Mouse (Mus musculus) forebrain, embryonic 12.5 days (tissue): Measurements from ENCODE around the gene Abcc5. TPM values are rescaled to one million over a fixed set of nuclear protein-coding genes. Genes with fewer than 3 reads are reported as not detected.
"Not testable (repeated sequence)": the region's sequence is repeated elsewhere in the genome, so short reads cannot be mapped to it uniquely, and the experiment has no call there.

Experiments
- ATAC-seq: fragments of 200-750 bp; cut with Nextera tagmentation; 2 replicates; pipeline ENCODE4 v1.8.0; 2017; ENCODE audit warnings: moderate TSS enrichment; ENCODE audit not compliant: low FRiP score
- H3K27ac ChIP-seq: fragments of 300-500 bp; sonication (generic); 2 replicates; pipeline ENCODE4 v1.5.1; 2016; ENCODE audit warnings: mild to moderate bottlenecking
- H3K27me3 ChIP-seq: fragments of 300-500 bp; sonication (generic); 2 replicates; pipeline ENCODE4 v1.6.1; 2016; ENCODE audit warnings: mild to moderate bottlenecking
- H3K36me3 ChIP-seq: fragments of 300-500 bp; sonication (generic); replicated peaks from 2 replicates; pipeline ENCODE4 v1.6.1; 2016; ENCODE audit warnings: mild to moderate bottlenecking
- H3K4me1 ChIP-seq: fragments of 300-500 bp; sonication (generic); 2 replicates; pipeline ENCODE4 v1.6.1; 2016
- H3K4me2 ChIP-seq: fragments of 300-500 bp; sonication (generic); 2 replicates; pipeline ENCODE4 v1.6.1; 2016; ENCODE audit warnings: mild to moderate bottlenecking, moderate library complexity
- H3K4me3 ChIP-seq: fragments of 300-500 bp; sonication (generic); replicated peaks from 2 replicates; pipeline ENCODE4 v1.5.1; 2016; ENCODE audit warnings: mild to moderate bottlenecking
- H3K9ac ChIP-seq: fragments of 300-500 bp; sonication (generic); 2 replicates; pipeline ENCODE4 v1.6.1; 2016; ENCODE audit warnings: mild to moderate bottlenecking
- H3K9me3 ChIP-seq: fragments of 300-500 bp; sonication (generic); 2 replicates; pipeline ENCODE4 v1.6.1; 2016
- WGBS: fragments of 180-500 bp; shearing (Covaris S2); methylation state at CpG from one replicate; pipeline ENCODE4 v1.1.7; 2016; 5-methylcytosine and 5-hydroxymethylcytosine counted together
- polyA plus RNA-seq: library from polyadenylated mRNA; unstranded; fragments of >200 nt; fragmentation: Nextera tagmentation; extraction: Ambion mirVana; gene quantifications from 2 replicates; pipeline ENCODE4 v1.2.1, GENCODE M21; 2016

Gene Abcc5
- polyA plus RNA-seq, 1 experiment from 2014 or later: 102 TPM

- no peak for ATAC-seq
These were observed 36.0 kb downstream of the Abcc5 start for GRCm38 (mm10) chr16:20390233-20390632.

GRCm38 (mm10) chr16:20381031-20381430, 45.2 kb downstream of the Abcc5 start:
- ATAC-seq: no peak
- Histone ChIP-seq H3K4me3 (no peak overlapping the region), H3K4me1 (no peaks in the 10 kb centered on the region), H3K27me3 (no peaks in the 10 kb centered on the region), H3K9ac (no peak overlapping the region), H3K27ac (no peak overlapping the region), H3K4me2 (no peak overlapping the region), H3K36me3 (peaks cover 52% of the 10 kb centered on the region), H3K9me3 (no peaks in the 10 kb centered on the region)
- WGBS: 88% methylated on average over 5 of the region's 5 CpGs

More at GRCm38 (mm10) chr16:20390233-20390632, 36.0 kb downstream of the Abcc5 start:
- H3K27me3 ChIP-seq: no peaks in the 10 kb centered on the region
- no peak overlapping the region for H3K9ac ChIP-seq
- 72% methylated on average over 6 of the region's 6 CpGs for WGBS
- no peak overlapping the region for H3K4me3 ChIP-seq
- no peak overlapping the region for H3K4me2 ChIP-seq
- H3K36me3 ChIP-seq: peaks cover 51% of the 10 kb centered on the region
- no peaks in the 10 kb centered on the region for H3K9me3 ChIP-seq
- no peak overlapping the region for H3K27ac ChIP-seq
- H3K4me1 ChIP-seq: no peaks in the 10 kb centered on the region

GRCm38 (mm10) chr16:20375341-20375740, 50.9 kb downstream of the Abcc5 start:
- Histone ChIP-seq H3K27me3 (no peaks in the 10 kb centered on the region), H3K4me3 (no peak overlapping the region), H3K4me1 (no peaks in the 10 kb centered on the region), H3K9ac (no peak overlapping the region), H3K36me3 (peaks cover 73% of the 10 kb centered on the region), H3K27ac (no peak overlapping the region), H3K4me2 (no peak overlapping the region), H3K9me3 (no peaks in the 10 kb centered on the region)
- ATAC-seq: no peak
- WGBS: 81% methylated on average over 5 of the region's 5 CpGs

- H3K9me3 ChIP-seq: no peaks in the 10 kb centered on the region
- no peak overlapping the region for H3K27ac ChIP-seq
- H3K4me2 ChIP-seq: no peak overlapping the region
- H3K4me3 ChIP-seq: no peak overlapping the region
- H3K36me3 ChIP-seq: peaks cover 83% of the 10 kb centered on the region
- no peaks in the 10 kb centered on the region for H3K27me3 ChIP-seq
- H3K9ac ChIP-seq: no peak overlapping the region
- no peak for ATAC-seq
- 89% methylated on average over 4 of the region's 4 CpGs for WGBS
- H3K4me1 ChIP-seq: no peaks in the 10 kb centered on the region
These were observed 54.5 kb downstream of the Abcc5 start for GRCm38 (mm10) chr16:20371731-20372130.

GRCm38 (mm10) chr16:20368221-20368620, 58.0 kb downstream of the Abcc5 start:
- Histone ChIP-seq H3K9me3 (no peaks in the 10 kb centered on the region), H3K36me3 (peaks cover 87% of the 10 kb centered on the region), H3K9ac (no peak overlapping the region), H3K27me3 (no peaks in the 10 kb centered on the region), H3K27ac (no peak overlapping the region), H3K4me1 (no peaks in the 10 kb centered on the region), H3K4me3 (no peak overlapping the region), H3K4me2 (no peak overlapping the region)
- 90% methylated on average over 9 of the region's 9 CpGs for WGBS
- ATAC-seq: no peak

- Histone ChIP-seq H3K9me3 (no peaks in the 10 kb centered on the region), H3K9ac (no peak overlapping the region), H3K27me3 (no peaks in the 10 kb centered on the region), H3K36me3 (peaks cover 81% of the 10 kb centered on the region), H3K27ac (no peak overlapping the region), H3K4me1 (no peaks in the 10 kb centered on the region), H3K4me3 (no peak overlapping the region), H3K4me2 (no peak overlapping the region)
- no peak for ATAC-seq
- 87% methylated on average over 11 of the region's 11 CpGs for WGBS
These were observed 64.1 kb downstream of the Abcc5 start for GRCm38 (mm10) chr16:20362121-20362520.

- not testable (repeated sequence) for H3K4me2 ChIP-seq, H3K27me3 ChIP-seq, H3K9ac ChIP-seq, H3K4me3 ChIP-seq, H3K27ac ChIP-seq, H3K4me1 ChIP-seq, H3K9me3 ChIP-seq, ATAC-seq
- peaks cover 79% of the 10 kb centered on the region for H3K36me3 ChIP-seq
- 91% methylated on average over 3 of the region's 3 CpGs for WGBS
These were observed 64.7 kb downstream of the Abcc5 start for GRCm38 (mm10) chr16:20361496-20361895.

- Histone ChIP-seq H3K9me3 (no peaks in the 10 kb centered on the region), H3K9ac (no peak overlapping the region), H3K27me3 (no peaks in the 10 kb centered on the region), H3K4me1 (no peaks in the 10 kb centered on the region), H3K36me3 (peaks cover 82% of the 10 kb centered on the region), H3K27ac (no peak overlapping the region), H3K4me3 (no peak overlapping the region), H3K4me2 (no peak overlapping the region)
- ATAC-seq: no peak
- WGBS: 76% methylated on average over 9 of the region's 9 CpGs
These were observed 66.4 kb downstream of the Abcc5 start for GRCm38 (mm10) chr16:20359643-20360295.

GRCm38 (mm10) chr16:20357837-20358236, 68.4 kb downstream of the Abcc5 start:
- Histone ChIP-seq H3K9me3 (no peaks in the 10 kb centered on the region), H3K36me3 (peaks cover 68% of the 10 kb centered on the region), H3K9ac (no peak overlapping the region), H3K4me3 (no peak overlapping the region), H3K4me1 (no peaks in the 10 kb centered on the region), H3K27ac (no peak overlapping the region), H3K27me3 (no peaks in the 10 kb centered on the region), H3K4me2 (no peak overlapping the region)
- no peak for ATAC-seq
- 92% methylated on average over 5 of the region's 5 CpGs for WGBS

GRCm38 (mm10) chr16:20354762-20355161, 71.4 kb downstream of the Abcc5 start:
- ATAC-seq: no peak
- 96% methylated on average over 2 of the region's 2 CpGs for WGBS
- H3K36me3 ChIP-seq: peaks cover 58% of the 10 kb centered on the region

GRCm38 (mm10) chr16:20354011-20354410, 72.2 kb downstream of the Abcc5 start:
- H3K27me3 ChIP-seq: no peaks in the 10 kb centered on the region
- no peak for ATAC-seq
- H3K27ac ChIP-seq: no peak overlapping the region
- H3K9ac ChIP-seq: no peak overlapping the region
- no peak overlapping the region for H3K4me2 ChIP-seq
- H3K4me3 ChIP-seq: no peak overlapping the region
- peaks cover 61% of the 10 kb centered on the region for H3K36me3 ChIP-seq
- 97% methylated on average over 1 of the region's 1 CpGs for WGBS
- no peaks in the 10 kb centered on the region for H3K4me1 ChIP-seq
- H3K9me3 ChIP-seq: no peaks in the 10 kb centered on the region

More at GRCm38 (mm10) chr16:20354762-20355161, 71.4 kb downstream of the Abcc5 start:
- Histone ChIP-seq H3K4me2 (no peak overlapping the region), H3K4me3 (no peak overlapping the region), H3K9me3 (no peaks in the 10 kb centered on the region), H3K9ac (no peak overlapping the region), H3K4me1 (no peaks in the 10 kb centered on the region), H3K27ac (no peak overlapping the region), H3K27me3 (no peaks in the 10 kb centered on the region)

GRCm38 (mm10) chr16:20345464-20345863, 80.7 kb downstream of the Abcc5 start:
- no peaks in the 10 kb centered on the region for H3K27me3 ChIP-seq
- 89% methylated on average over 1 of the region's 1 CpGs for WGBS
- H3K4me3 ChIP-seq: no peak overlapping the region
- H3K27ac ChIP-seq: no peak overlapping the region
- H3K4me1 ChIP-seq: no peaks in the 10 kb centered on the region
- no peak overlapping the region for H3K4me2 ChIP-seq
- peaks cover 36% of the 10 kb centered on the region for H3K36me3 ChIP-seq
- H3K9me3 ChIP-seq: no peaks in the 10 kb centered on the region
- no peak for ATAC-seq
- H3K9ac ChIP-seq: no peak overlapping the region

- ATAC-seq: no peak
- Histone ChIP-seq H3K4me1 (no peaks in the 10 kb centered on the region), H3K9ac (no peak overlapping the region), H3K27me3 (no peaks in the 10 kb centered on the region), H3K36me3 (peaks cover 54% of the 10 kb centered on the region), H3K4me3 (no peak overlapping the region), H3K27ac (no peak overlapping the region), H3K9me3 (no peaks in the 10 kb centered on the region), H3K4me2 (no peak overlapping the region)
- 99% methylated on average over 3 of the region's 3 CpGs for WGBS
These were observed 87.6 kb downstream of the Abcc5 start for GRCm38 (mm10) chr16:20338616-20339015.
